Mouse (Mus musculus) CD4-positive helper T cell, adult 2 months (primary cell): ENCODE results near the gene Krtap2-4.
A peak's percentile ranks its signal among the peaks of the same experiment; 100 is the strongest.

ENCODE experiments used
- DNase-seq: peaks from one replicate; pipeline ENCODE4 v3.0.0-alpha.2; 2012; ENCODE audit warnings: low read depth, missing footprints, low spot score

The Krtap2-4 gene

DNA sequence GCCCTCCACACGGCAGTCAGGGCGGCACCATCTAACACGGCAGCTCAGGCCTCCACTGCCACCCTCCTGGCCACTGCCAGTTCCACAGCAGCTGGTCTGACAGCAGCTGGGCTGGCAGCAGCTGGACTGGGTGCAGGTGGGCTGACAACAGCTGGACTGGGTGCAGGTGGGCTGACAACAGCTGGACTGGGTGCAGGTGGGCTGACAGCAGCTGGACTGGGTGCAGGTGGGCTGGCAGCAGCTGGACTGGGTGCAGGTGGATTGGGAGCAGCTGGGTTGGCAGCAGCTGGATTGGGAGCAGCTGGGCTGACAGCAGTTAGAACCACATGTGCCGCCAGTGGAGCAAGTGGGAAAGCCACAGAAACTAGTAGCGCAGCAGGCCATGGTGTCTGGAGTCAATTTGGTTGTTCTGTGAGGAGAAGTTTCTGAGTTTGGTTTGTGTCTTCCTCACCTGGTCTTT lies 31.4 kb downstream of the Krtap2-4 start, which contains the start of gene Krtap1-4:
Gene Krtap1-4, minus strand, starts transcription at position 410 of the 460 bp plus-strand sequence.
- no peak for DNase-seq

- DNase-seq: no peak
Measured at GRCm38 (mm10) chr11:99581564-99581963, 33.1 kb downstream of the Krtap2-4 start.

- DNase-seq: no peak
Measured at GRCm38 (mm10) chr11:99581051-99581450, 33.6 kb downstream of the Krtap2-4 start.

- no peak for DNase-seq
Measured at GRCm38 (mm10) chr11:99580636-99581035, 34.0 kb downstream of the Krtap2-4 start, which contains the start of gene Krtap1-5. Gene Krtap1-5, minus strand, starts transcription at chr11:99581016.

- peak; percentile 42 for DNase-seq
Measured at GRCm38 (mm10) chr11:99574106-99574505, 40.5 kb downstream of the Krtap2-4 start.

GRCm38 (mm10) chr11:99573164-99573563 lies 41.5 kb downstream of the Krtap2-4 start:
- DNase-seq: no peak

- no peak for DNase-seq
Measured at GRCm38 (mm10) chr11:99566530-99566929, 48.1 kb downstream of the Krtap2-4 start, which contains the start of gene Krtap3-1. Gene Krtap3-1, minus strand, starts transcription at chr11:99566630.
